Mouse (Mus musculus) fat pad, adult 2 months (tissue): ENCODE measurements around the gene Itpr1.

ENCODE experiments used
- DNase-seq: peaks from one replicate; pipeline ENCODE4 v3.0.0-alpha.2; 2011; ENCODE audit warnings: low read depth, low spot score; ENCODE audit errors: extremely low read depth

The Itpr1 gene

GRCm38 (mm10) chr6:108369031-108369430 is 156.1 kb downstream of the Itpr1 start:
- DNase-seq, result no peak

GRCm38 (mm10) chr6:108371347-108371893 is 158.5 kb downstream of the Itpr1 start:
- no peak for DNase-seq

- DNase-seq, result peak; percentile 58
Measured at GRCm38 (mm10) chr6:108374019-108374418, 161.1 kb downstream of the Itpr1 start.

- DNase-seq, result no peak
Measured at GRCm38 (mm10) chr6:108379041-108379440, 166.1 kb downstream of the Itpr1 start.

- DNase-seq, result peak; percentile 51
Measured at GRCm38 (mm10) chr6:108380209-108380608, 167.3 kb downstream of the Itpr1 start.

- DNase-seq, result no peak
Measured at GRCm38 (mm10) chr6:108390624-108391324, 177.9 kb downstream of the Itpr1 start.

- no peak for DNase-seq
Measured at GRCm38 (mm10) chr6:108393131-108393530, 180.2 kb downstream of the Itpr1 start.

- no peak for DNase-seq
Measured at GRCm38 (mm10) chr6:108397956-108398355, 185.1 kb downstream of the Itpr1 start.

- DNase-seq, result no peak
Measured at GRCm38 (mm10) chr6:108401412-108401955, 188.6 kb downstream of the Itpr1 start.

- no peak for DNase-seq
Measured at GRCm38 (mm10) chr6:108404736-108405135, 191.8 kb downstream of the Itpr1 start.

- no peak for DNase-seq
Measured at GRCm38 (mm10) chr6:108408053-108408452, 195.2 kb downstream of the Itpr1 start.

GRCm38 (mm10) chr6:108408726-108409125 is 195.8 kb downstream of the Itpr1 start:
- no peak for DNase-seq

- no peak for DNase-seq
Measured at GRCm38 (mm10) chr6:108410771-108411170, 197.9 kb downstream of the Itpr1 start.

GRCm38 (mm10) chr6:108411201-108411600 is 198.3 kb downstream of the Itpr1 start:
- no peak for DNase-seq

GRCm38 (mm10) chr6:108413006-108413405 is 200.1 kb downstream of the Itpr1 start:
- DNase-seq, result no peak

- DNase-seq, result no peak
Measured at GRCm38 (mm10) chr6:108413593-108413992, 200.7 kb downstream of the Itpr1 start.

GRCm38 (mm10) chr6:108415847-108416246 is 203.0 kb downstream of the Itpr1 start:
- DNase-seq, result no peak

GRCm38 (mm10) chr6:108417508-108417907 is 204.6 kb downstream of the Itpr1 start:
- DNase-seq, result no peak

GRCm38 (mm10) chr6:108418218-108418617 is 205.3 kb downstream of the Itpr1 start:
- peak; percentile 39 for DNase-seq

- no peak for DNase-seq
Measured at GRCm38 (mm10) chr6:108424749-108425584, 212.1 kb downstream of the Itpr1 start.

- DNase-seq, result no peak
Measured at GRCm38 (mm10) chr6:108426789-108427188, 213.9 kb downstream of the Itpr1 start.

- no peak for DNase-seq
Measured at GRCm38 (mm10) chr6:108428383-108428782, 215.5 kb downstream of the Itpr1 start.
